Mouse (Mus musculus): Measurements from ENCODE around the gene Mex3a.

DNA sequence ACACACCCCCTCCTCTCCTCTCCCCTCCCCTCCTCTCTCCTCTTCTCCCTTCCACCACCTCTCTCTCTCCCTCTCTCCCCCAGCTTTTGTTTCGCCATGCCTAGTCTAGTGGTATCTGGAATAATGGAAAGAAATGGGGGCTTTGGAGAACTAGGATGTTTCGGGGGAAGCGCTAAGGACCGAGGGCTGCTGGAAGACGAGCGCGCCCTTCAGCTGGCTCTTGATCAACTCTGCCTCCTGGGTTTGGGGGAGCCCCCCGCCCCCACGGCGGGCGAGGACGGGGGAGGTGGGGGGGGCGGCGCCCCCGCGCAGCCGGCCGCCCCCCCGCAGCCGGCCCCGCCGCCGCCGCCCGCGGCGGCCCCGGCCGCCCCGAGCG lies at the start of gene Mex3a:
- no peak for TF ChIP-seq CEBPB (IDR thresholded peaks at IDR 0.05; ENCODE audit: insufficient read depth, poor library complexity, severe bottlenecking)
- TF ChIP-seq E2F4 (IDR thresholded peaks at IDR 0.05; ENCODE audit: insufficient read depth), result no peak
- no peak for TF ChIP-seq TCF12 (IDR thresholded peaks at IDR 0.05; ENCODE audit: insufficient read depth, poor library complexity, severe bottlenecking)
- no peak for TF ChIP-seq MYOD1 (IDR thresholded peaks at IDR 0.05; ENCODE audit: control insufficient read depth in 1 of 3, insufficient read length in 2 of 3, low read depth in 2 of 3)
- no peak for TF ChIP-seq POLR2A (IDR thresholded peaks at IDR 0.05; ENCODE audit: insufficient read length, low read depth)
- no peak for TF ChIP-seq POLR2AphosphoS2 (IDR thresholded peaks at IDR 0.05; ENCODE audit: insufficient read length, low read depth)
- no peak for TF ChIP-seq USF1 (IDR thresholded peaks at IDR 0.05; ENCODE audit: low read depth)
- TF ChIP-seq MAX (IDR thresholded peaks at IDR 0.05; ENCODE audit: low read depth), result no peak
- no peak for TF ChIP-seq TCF3 (IDR thresholded peaks at IDR 0.05; ENCODE audit: insufficient read length, low read depth)
- no peak for TF ChIP-seq MYOG (IDR thresholded peaks at IDR 0.05; ENCODE audit: control insufficient read depth in 1 of 3, insufficient read depth in 1 of 3, insufficient read length in 2 of 3, low read depth in 2 of 3)
- no peak for TF ChIP-seq SRF (IDR thresholded peaks at IDR 0.05; ENCODE audit: control insufficient read depth, insufficient read length, low read depth)

All from myocyte (in vitro differentiated cells).